Mouse (Mus musculus) small intestine, adult 2 months (tissue): ENCODE data around the gene Gcnt2.

Source experiments
- CTCF ChIP-seq: fragments of 200-500 bp; IDR thresholded peaks from 2 replicates; pipeline ENCODE4 v1.5.1; 2012; ENCODE audit warnings: low read depth, mild to moderate bottlenecking, control low read depth, inconsistent platforms, low read length, moderate library complexity, mixed read lengths; ENCODE audit not compliant: insufficient replicate concordance, insufficient read length; ENCODE audit errors: extremely low read depth
- POLR2A ChIP-seq: fragments of 200-500 bp; IDR thresholded peaks from 2 replicates; pipeline ENCODE4 v1.6.1; 2012; ENCODE audit warnings: low read depth, mild to moderate bottlenecking, control low read depth, inconsistent platforms, low read length, moderate library complexity

DNA sequence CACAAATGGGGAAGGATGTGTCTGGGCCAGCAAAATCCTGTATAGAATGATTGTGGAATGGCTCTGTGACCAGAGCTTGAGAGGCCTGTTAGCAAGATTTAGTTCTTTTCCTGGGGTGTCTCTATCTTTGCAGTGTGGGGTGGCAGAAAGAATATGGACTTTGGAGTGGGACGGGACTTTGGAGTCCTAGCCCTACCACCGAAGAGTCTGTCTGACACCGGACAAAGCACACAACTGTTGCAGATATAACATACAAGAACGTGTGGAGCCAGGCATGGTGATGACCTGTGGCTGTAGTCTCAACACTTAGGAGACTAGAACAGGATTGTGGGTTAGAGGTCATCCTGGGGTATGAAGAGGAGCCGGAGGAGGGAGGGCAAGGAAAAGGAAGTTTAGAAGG lies 73.0 kb downstream of the Gcnt2 start:
- TF ChIP-seq CTCF (no peak), POLR2A (no peak)
